Mouse (Mus musculus) midbrain, embryonic 12.5 days (tissue): ENCODE data around the gene Far2. TPM values are rescaled to one million over a fixed set of nuclear protein-coding genes. Genes with fewer than 3 reads are reported as not detected.

Source experiments
- ATAC-seq: fragments of 200-750 bp; cut with Nextera tagmentation; 2 replicates; pipeline ENCODE4 v1.8.0; 2017; ENCODE audit warnings: low read depth, moderate TSS enrichment, moderate library complexity; ENCODE audit not compliant: low FRiP score
- H3K27ac ChIP-seq: fragments of 300-500 bp; sonication (generic); replicated peaks from 2 replicates; pipeline ENCODE4 v1.5.1; 2016; ENCODE audit warnings: mild to moderate bottlenecking
- H3K27me3 ChIP-seq: fragments of 300-500 bp; sonication (generic); 2 replicates; pipeline ENCODE4 v1.6.1; 2016; ENCODE audit warnings: mild to moderate bottlenecking
- H3K36me3 ChIP-seq: fragments of 300-500 bp; sonication (generic); 2 replicates; pipeline ENCODE4 v1.6.1; 2016
- H3K4me1 ChIP-seq: fragments of 300-500 bp; sonication (generic); 2 replicates; pipeline ENCODE4 v1.6.1; 2016
- H3K4me2 ChIP-seq: fragments of 300-500 bp; sonication (generic); replicated peaks from 2 replicates; pipeline ENCODE4 v1.6.1; 2016; ENCODE audit warnings: mild to moderate bottlenecking, moderate library complexity
- H3K4me3 ChIP-seq: fragments of 300-500 bp; sonication (generic); 2 replicates; pipeline ENCODE4 v1.5.1; 2016; ENCODE audit warnings: mild to moderate bottlenecking
- H3K9ac ChIP-seq: fragments of 300-500 bp; sonication (generic); replicated peaks from 2 replicates; pipeline ENCODE4 v1.6.1; 2016; ENCODE audit warnings: mild to moderate bottlenecking, moderate library complexity
- H3K9me3 ChIP-seq: fragments of 300-500 bp; sonication (generic); 2 replicates; pipeline ENCODE4 v1.6.1; 2016; ENCODE audit warnings: mild to moderate bottlenecking
- WGBS: fragments of 180-500 bp; shearing (Covaris S2); methylation state at CpG from one replicate; pipeline ENCODE4 v1.1.7; 2016; 5-methylcytosine and 5-hydroxymethylcytosine counted together
- polyA plus RNA-seq: library from polyadenylated mRNA; unstranded; fragments of >200 nt; fragmentation: Nextera tagmentation; extraction: Ambion mirVana; gene quantifications from 2 replicates; pipeline ENCODE4 v1.2.1, GENCODE M21; 2016

Far2 gene
- polyA plus RNA-seq, result 4.0 and 4.4 TPM in 2 replicates

GRCm38 (mm10) chr6:148046881-148047649 is at the start of gene Far2:
TSS of gene Far2 (plus strand) at chr6:148047259.
- Histone ChIP-seq H3K9ac (peak within 1 kb of the TSS; percentile 41), H3K27me3 (peaks cover 5% of the 10 kb centered on the region), H3K4me2 (peak within 1 kb of the TSS; percentile 68), H3K4me3 (peak within 1 kb of the TSS; percentile 41), H3K9me3 (no peaks in the 10 kb centered on the region), H3K36me3 (no peaks in the 10 kb centered on the region), H3K4me1 (peaks cover 9% of the 10 kb centered on the region; the same call in 1 of the 2 replicates), H3K27ac (no peak within 1 kb of the TSS)
- 2% methylated on average over 34 of the region's 34 CpGs for WGBS
- ATAC-seq, result peak; percentile 76

DNA sequence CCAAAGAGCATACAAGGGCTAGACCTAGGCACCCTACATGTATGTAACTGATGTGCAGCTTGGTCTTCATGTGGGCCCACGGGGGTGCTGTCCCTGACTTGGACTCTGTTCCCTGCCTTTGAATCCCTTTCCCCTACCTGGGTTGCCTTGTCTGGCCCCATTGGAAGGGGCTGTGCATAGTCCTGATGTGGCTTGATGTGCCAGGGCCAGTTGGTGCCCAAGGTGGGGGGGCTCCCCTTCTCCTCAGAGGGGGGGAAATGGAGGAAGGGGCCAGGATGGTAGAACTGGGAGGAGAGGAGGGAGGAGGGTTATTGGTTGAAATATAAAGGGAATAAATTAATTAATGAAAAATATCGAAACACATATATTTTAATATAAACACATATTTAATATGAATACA is 46.6 kb upstream of the Far2 start:
- Histone ChIP-seq H3K27ac (no peak overlapping the region), H3K9ac (no peak overlapping the region), H3K4me3 (no peak overlapping the region), H3K4me2 (no peak overlapping the region), H3K4me1 (no peaks in the 10 kb centered on the region), H3K27me3 (no peaks in the 10 kb centered on the region), H3K9me3 (no peaks in the 10 kb centered on the region), H3K36me3 (no peaks in the 10 kb centered on the region)
- peak; percentile 54; the same call in 1 of the 2 replicates for ATAC-seq
- 85% methylated on average over 2 of the region's 2 CpGs for WGBS

GRCm38 (mm10) chr6:148001071-148001470 is 46.0 kb upstream of the Far2 start:
- ATAC-seq, result peak; percentile 62; the same call in 1 of the 2 replicates
- Histone ChIP-seq H3K4me2 (no peak overlapping the region), H3K36me3 (no peaks in the 10 kb centered on the region), H3K4me1 (no peaks in the 10 kb centered on the region), H3K9ac (no peak overlapping the region), H3K9me3 (no peaks in the 10 kb centered on the region), H3K27ac (no peak overlapping the region), H3K4me3 (no peak overlapping the region), H3K27me3 (no peaks in the 10 kb centered on the region)
- 58% methylated on average over 3 of the region's 3 CpGs for WGBS

DNA sequence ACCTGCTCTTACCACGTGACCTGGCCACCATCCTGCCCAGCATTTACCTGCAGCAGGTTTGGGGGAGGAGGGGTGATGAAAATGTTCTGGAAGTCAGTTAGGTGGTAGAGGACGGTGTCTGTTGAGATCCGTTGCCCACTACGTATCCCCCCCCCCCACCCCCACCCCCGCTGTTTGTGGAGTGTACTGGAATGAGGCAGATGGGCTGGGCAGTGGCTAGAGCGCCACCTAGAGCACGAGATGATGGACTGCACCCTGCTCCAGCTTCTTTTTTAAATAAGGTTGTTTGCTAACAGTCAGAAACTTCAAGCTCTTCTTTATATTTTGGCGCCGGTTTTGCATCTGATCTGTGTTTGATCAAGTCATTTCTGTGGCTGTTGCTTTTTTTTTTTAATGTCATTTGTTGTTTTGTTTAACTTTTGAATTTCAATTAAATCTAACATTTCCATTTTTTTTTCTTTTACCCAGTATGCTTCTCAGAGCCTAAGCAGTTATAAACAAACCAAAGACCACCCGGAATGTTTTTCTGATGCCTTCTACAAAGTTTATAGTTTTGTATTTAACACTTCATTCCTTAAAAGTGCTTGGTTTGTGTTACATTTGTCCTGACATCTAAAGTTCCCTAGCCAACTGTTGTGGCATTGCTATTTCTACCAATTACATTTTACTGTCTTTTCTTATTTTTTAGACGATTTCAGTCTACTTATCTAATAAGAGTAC is 40.8 kb upstream of the Far2 start:
- no peaks in the 10 kb centered on the region for H3K36me3 ChIP-seq
- WGBS, result 70% methylated on average over 11 of the region's 11 CpGs
- no peak overlapping the region for H3K9ac ChIP-seq
- ATAC-seq, result no peak
- no peak overlapping the region for H3K4me2 ChIP-seq
- no peak overlapping the region for H3K4me3 ChIP-seq
- H3K27ac ChIP-seq, result no peak overlapping the region
- H3K27me3 ChIP-seq, result no peaks in the 10 kb centered on the region
- no peaks in the 10 kb centered on the region for H3K9me3 ChIP-seq
- no peaks in the 10 kb centered on the region for H3K4me1 ChIP-seq

- ATAC-seq, result no peak
- Histone ChIP-seq H3K9me3 (no peaks in the 10 kb centered on the region), H3K4me2 (no peak overlapping the region), H3K4me1 (no peaks in the 10 kb centered on the region), H3K4me3 (no peak overlapping the region), H3K36me3 (no peaks in the 10 kb centered on the region), H3K27ac (no peak overlapping the region), H3K27me3 (no peaks in the 10 kb centered on the region), H3K9ac (no peak overlapping the region)
- WGBS, result 89% methylated on average over 1 of the region's 1 CpGs
Measured at GRCm38 (mm10) chr6:148040759-148041158, 6.3 kb upstream of the Far2 start.

DNA sequence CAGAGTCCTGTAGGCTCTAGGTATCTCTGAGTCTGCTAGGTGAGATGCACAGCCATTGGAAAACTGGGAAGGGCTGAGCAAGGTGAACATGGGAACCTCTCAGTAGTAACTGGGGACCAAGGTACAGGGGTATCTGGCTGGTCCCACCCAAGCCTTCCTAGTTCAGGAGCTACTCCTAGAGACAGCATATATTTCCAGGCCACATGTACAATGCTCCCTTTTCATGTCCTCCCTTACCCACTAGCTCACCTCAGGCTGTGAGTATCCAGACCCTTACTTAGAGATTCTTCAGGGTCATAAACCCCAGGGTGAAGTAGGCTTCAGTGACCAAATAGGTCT is 560 bp downstream of the Far2 start:
- ATAC-seq, result no peak
- no peaks in the 10 kb centered on the region for H3K9me3 ChIP-seq
- H3K27me3 ChIP-seq, result peaks cover 5% of the 10 kb centered on the region
- H3K9ac ChIP-seq, result peak overlapping the region; percentile 41
- no peaks in the 10 kb centered on the region for H3K36me3 ChIP-seq
- H3K4me1 ChIP-seq, result peaks cover 9% of the 10 kb centered on the region; the same call in 1 of the 2 replicates
- peak overlapping the region; percentile 41 for H3K4me3 ChIP-seq
- H3K27ac ChIP-seq, result no peak overlapping the region
- peak overlapping the region; percentile 68 for H3K4me2 ChIP-seq

- ATAC-seq, result no peak
- no peak overlapping the region for H3K27ac ChIP-seq
- no peaks in the 10 kb centered on the region for H3K27me3 ChIP-seq
- 87% methylated on average over 3 of the region's 3 CpGs for WGBS
- H3K36me3 ChIP-seq, result no peaks in the 10 kb centered on the region
- H3K9me3 ChIP-seq, result no peaks in the 10 kb centered on the region
- no peak overlapping the region for H3K9ac ChIP-seq
- H3K4me2 ChIP-seq, result no peak overlapping the region
- no peak overlapping the region for H3K4me3 ChIP-seq
- no peaks in the 10 kb centered on the region for H3K4me1 ChIP-seq
Measured at GRCm38 (mm10) chr6:148063131-148063530, 16.1 kb downstream of the Far2 start.

GRCm38 (mm10) chr6:148066267-148066666 is 19.2 kb downstream of the Far2 start:
- Histone ChIP-seq H3K4me3 (no peak overlapping the region), H3K27me3 (no peaks in the 10 kb centered on the region), H3K4me1 (no peaks in the 10 kb centered on the region), H3K4me2 (no peak overlapping the region), H3K9me3 (no peaks in the 10 kb centered on the region), H3K27ac (no peak overlapping the region), H3K9ac (no peak overlapping the region), H3K36me3 (no peaks in the 10 kb centered on the region)
- no peak for ATAC-seq
- WGBS, result 87% methylated on average over 5 of the region's 5 CpGs

GRCm38 (mm10) chr6:148068786-148069185 is 21.7 kb downstream of the Far2 start:
- no peaks in the 10 kb centered on the region for H3K27me3 ChIP-seq
- no peaks in the 10 kb centered on the region for H3K4me1 ChIP-seq
- no peak overlapping the region for H3K27ac ChIP-seq
- no peak overlapping the region for H3K9ac ChIP-seq
- 93% methylated on average over 4 of the region's 4 CpGs for WGBS
- no peak overlapping the region for H3K4me3 ChIP-seq
- no peak for ATAC-seq
- no peak overlapping the region for H3K4me2 ChIP-seq
- no peaks in the 10 kb centered on the region for H3K9me3 ChIP-seq
- H3K36me3 ChIP-seq, result no peaks in the 10 kb centered on the region

DNA sequence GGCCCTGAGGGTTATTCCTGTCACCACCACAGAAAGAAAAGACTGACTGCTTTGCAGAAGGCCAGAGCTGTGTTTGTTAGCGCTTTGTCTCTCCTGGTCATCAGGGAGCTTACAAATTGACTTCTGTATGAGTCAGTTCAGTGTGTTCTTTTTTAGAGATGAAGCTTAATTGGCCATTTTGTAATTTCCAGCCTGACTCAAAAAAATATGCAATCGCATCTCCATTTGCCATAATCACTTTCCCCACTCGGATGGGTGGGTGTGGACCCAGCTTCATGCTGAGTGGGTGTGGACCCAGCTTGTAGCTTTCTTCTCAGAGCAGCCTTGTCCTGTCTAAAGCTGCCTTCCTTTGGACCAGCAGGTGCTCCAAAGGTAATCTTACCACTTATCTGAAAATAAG is 26.5 kb downstream of the Far2 start:
- H3K9ac ChIP-seq, result no peak overlapping the region
- 77% methylated on average over 3 of the region's 3 CpGs for WGBS
- no peaks in the 10 kb centered on the region for H3K27me3 ChIP-seq

DNA sequence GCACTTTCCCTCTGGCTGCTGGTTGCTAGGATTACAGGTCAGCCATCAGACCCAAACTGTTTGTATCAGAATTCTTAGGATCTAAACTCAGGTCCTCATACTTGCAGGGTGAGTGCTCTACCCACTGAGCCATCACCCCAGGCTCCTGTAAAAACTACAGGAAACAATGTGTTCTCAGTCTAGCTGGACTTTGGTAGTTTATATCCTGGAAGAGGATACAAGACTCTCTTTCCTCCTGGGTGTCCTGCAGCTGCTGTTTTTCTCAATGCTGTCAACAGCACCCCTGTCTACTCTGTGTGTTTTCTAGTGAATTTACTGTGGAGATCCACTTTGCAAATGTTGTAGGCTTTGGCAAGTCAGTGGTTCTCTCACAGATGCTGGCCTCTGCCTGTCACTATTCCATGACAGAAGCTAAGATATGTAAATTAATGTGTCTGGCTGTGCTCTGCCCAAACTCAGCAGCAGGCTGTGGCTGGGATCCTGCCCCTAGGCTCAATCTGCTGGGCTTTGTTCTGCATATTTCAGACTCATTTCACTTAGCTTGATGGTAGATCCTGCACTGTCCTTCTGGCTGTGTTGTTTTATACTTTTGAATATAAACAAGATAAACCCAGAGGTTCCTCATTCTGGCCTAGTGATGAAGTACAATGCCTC is 27.3 kb downstream of the Far2 start:
- Histone ChIP-seq H3K9me3 (no peaks in the 10 kb centered on the region), H3K9ac (no peak overlapping the region), H3K36me3 (no peaks in the 10 kb centered on the region), H3K27me3 (no peaks in the 10 kb centered on the region), H3K4me2 (no peak overlapping the region), H3K27ac (no peak overlapping the region), H3K4me3 (no peak overlapping the region), H3K4me1 (peaks cover 4% of the 10 kb centered on the region; the same call in 1 of the 2 replicates)
- peak; percentile 60; the same call in 1 of the 2 replicates for ATAC-seq

More for the DNA sequence above, 26.5 kb downstream of the Far2 start:
- Histone ChIP-seq H3K27ac (no peak overlapping the region), H3K4me1 (peaks cover 4% of the 10 kb centered on the region; the same call in 1 of the 2 replicates), H3K4me2 (no peak overlapping the region), H3K36me3 (no peaks in the 10 kb centered on the region), H3K4me3 (no peak overlapping the region), H3K9me3 (no peaks in the 10 kb centered on the region)
- ATAC-seq, result no peak

DNA sequence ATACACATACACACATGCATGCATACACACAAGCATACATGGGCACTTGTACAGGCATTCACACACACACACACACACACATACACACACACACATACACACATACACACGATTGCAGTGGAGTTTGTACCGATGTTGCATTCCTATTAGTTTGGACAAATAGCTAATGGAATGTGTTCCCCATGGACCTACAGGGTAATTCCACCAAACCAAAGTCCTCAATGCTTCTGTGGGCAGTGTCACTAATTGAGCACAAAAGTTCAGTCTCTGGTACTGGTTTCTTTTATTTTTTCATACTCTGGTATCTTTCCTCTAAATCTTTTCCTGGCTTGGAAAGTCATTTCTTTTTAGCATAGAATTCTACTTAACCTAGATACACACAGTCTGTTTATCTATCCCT is 36.8 kb downstream of the Far2 start:
- Histone ChIP-seq H3K36me3 (no peaks in the 10 kb centered on the region), H3K4me1 (no peaks in the 10 kb centered on the region)
- ATAC-seq, result no peak

More for the DNA sequence above, 36.8 kb downstream of the Far2 start:
- H3K9ac ChIP-seq, result no peak overlapping the region
- no peak overlapping the region for H3K4me2 ChIP-seq
- H3K27ac ChIP-seq, result no peak overlapping the region
- no peaks in the 10 kb centered on the region for H3K27me3 ChIP-seq
- no peaks in the 10 kb centered on the region for H3K9me3 ChIP-seq
- no peak overlapping the region for H3K4me3 ChIP-seq
- 91% methylated on average over 2 of the region's 2 CpGs for WGBS
